Mouse (Mus musculus) T-cell, adult 2 months (primary cell): Measurements from ENCODE around the gene Rassf1.
A peak's percentile ranks its signal among the peaks of the same experiment; 100 is the strongest.

Experiments
- DNase-seq: peaks from one replicate; pipeline ENCODE4 v3.0.0; 2022; ENCODE audit warnings: low spot score

Rassf1 gene

DNA sequence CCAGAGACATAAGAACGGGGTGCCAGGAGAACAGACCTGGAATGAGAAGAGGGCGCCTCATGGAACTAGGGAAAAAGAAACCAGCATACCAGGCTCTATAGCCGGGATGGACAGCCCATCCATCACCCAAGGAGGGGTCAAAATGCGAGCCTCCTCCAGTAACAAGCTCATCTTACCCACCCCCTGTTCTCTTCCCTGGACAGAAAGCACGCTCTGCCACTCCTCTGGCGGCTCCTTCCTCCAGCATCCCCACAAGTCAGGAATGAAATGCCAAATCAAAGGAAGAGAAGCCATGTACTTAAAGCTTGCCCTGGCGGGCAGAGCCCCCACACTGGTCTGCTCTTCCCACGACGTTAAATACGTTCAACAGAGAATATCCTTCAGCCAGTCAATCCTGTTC is 10.3 kb upstream of the Rassf1 start:
- no peak for DNase-seq

- DNase-seq, result peak; percentile 95
Measured at GRCm38 (mm10) chr9:107541474-107542351, 9.6 kb upstream of the Rassf1 start, which contains the start of the genes Cyb561d2 and Nprl2. TSS of gene Cyb561d2 (minus strand) at chr9:107542193. TSS of gene Nprl2 (plus strand) at chr9:107542226.

DNA sequence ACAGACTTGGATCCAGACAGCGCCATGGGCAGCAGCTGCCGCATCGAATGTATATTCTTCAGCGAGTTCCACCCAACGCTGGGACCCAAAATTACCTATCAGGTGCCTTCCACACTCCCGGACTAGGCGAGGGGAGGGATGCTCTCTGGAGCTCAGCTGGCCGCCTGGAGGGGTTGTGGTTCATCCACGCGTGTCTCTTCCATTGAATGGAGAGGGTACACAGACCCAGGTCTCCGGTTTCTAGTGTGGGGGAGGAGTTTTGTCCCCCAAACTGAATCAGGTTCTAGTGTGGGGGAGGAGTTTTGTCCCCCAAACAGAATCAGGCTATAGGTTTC is 9.0 kb upstream of the Rassf1 start:
- no peak for DNase-seq

DNA sequence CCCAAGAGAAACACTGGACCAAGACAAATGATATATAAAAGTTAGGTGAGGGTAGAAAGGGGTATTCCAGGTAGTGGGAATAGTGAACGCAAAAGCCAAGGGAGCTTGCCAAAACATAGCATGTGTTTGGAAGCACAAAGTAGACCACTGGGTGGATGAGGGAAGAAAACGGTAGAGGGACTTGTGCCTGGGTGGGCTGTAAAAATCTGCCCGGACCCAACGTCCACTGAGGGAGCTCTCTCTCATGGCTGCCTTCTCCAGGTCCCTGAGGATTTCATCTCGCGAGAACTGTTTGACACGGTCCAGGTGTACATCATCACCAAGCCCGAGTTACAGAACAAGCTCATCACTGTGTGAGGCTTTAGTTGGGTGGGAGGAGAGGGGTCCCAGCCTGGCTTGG is 8.6 kb upstream of the Rassf1 start:
- DNase-seq, result no peak

DNA sequence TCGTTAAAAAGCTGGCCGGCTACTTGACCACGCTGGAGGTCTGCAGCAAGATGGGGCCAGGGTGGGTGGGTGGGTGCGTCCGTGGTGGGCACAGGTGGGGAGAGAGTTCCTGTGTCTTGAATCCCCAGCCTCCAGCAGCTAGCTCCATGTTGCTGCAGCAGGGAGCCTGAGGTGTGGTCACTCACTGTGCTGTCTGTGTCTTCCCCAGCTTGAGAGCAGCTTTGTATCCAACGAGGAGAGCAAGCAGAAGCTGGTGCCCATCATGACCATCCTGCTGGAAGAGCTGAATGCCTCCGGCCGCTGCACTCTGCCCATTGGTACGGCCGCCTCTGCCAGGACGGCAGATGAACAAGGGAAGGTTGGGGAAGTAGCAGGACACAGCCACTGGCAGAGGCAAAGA is 8.1 kb upstream of the Rassf1 start:
- DNase-seq, result no peak

DNA sequence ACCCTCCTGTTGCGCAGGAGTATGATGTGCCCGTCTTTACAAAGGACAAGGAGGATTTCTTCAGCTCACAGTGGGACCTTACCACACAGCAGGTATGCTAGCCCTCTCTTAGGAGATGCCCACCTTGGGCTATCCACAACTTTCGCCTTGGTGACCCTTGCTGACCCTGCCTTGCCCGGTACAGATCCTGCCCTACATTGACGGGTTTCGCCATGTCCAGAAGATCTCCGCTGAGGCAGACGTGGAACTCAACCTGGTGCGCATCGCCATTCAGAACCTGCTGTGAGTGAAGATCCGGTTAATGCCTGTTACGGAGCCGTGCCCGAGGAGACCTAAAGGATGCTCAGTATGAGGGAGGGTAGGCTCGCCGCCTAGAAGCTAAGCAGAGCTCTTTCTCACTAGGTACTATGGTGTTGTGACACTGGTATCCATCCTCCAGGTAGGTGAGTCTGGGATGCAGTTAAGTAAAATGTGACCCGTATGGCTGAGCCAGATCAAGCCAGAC is 7.1 kb upstream of the Rassf1 start:
- DNase-seq, result no peak

- DNase-seq, result no peak
Measured at GRCm38 (mm10) chr9:107544729-107545128, 6.6 kb upstream of the Rassf1 start.

GRCm38 (mm10) chr9:107545199-107545598 is 6.2 kb upstream of the Rassf1 start:
- no peak for DNase-seq

DNA sequence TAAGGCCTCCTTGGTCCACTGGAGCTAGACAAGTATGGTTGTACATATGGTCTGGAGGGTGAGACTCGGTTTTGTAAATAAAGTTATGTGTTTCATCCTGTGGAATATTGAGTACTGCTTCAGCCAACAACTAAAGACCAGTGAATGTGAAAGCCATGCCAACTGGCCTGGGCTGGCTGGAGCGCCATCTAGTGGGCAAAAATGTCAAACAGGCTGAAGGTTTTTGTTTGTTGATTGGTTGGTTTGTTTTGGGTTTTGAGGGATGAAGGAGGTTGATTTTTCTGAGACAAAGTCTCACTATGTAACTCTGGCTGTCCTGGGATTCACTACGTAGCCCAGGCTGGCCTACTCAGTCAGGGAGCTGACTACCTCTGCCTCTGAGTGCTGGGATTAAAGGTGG is 5.8 kb upstream of the Rassf1 start:
- peak; percentile 72 for DNase-seq

- DNase-seq, result peak; percentile 77
Measured at GRCm38 (mm10) chr9:107547026-107547425, 4.3 kb upstream of the Rassf1 start, which contains the start of gene Zmynd10. TSS of gene Zmynd10 (plus strand) at chr9:107547298.

DNA sequence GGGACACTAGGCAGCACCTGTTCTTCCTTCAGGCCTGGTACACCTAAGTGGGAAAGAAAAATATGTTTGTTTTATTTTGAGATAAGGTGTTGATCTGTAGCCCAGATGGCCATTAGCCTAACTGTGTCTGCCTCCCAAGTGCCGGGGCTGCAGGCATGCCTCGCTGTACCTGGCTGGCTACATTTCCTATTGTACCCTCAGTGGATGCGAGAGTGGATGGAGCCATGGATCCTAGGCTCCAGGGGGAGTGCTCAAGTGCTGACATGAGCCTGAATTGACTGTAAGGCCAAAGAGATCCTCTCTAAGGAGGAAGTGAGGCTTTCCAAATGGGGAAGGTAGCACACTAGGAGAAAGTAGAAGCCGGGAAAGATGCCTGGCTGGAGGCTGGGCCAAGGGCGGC is 3.4 kb upstream of the Rassf1 start:
- no peak for DNase-seq

DNA sequence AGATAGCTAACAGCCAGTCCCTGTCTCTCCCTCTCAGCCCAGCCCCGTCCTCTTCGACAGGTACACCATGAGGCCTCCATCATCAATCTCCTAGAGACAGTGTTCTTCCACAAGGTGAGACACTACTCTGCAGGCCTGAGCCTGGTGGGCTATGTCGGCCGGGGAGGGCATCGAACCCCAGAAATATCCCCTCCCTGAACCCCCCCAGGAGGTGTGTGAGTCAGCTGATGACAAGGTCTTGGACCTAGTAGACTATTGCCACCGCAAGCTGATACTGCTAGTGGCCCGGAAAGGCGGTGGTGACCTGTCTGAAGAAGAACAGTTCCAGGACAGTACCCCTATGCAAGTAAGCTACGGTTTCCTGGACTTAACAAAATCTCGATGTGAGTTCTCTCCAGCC is 2.5 kb upstream of the Rassf1 start:
- DNase-seq, result no peak

- no peak for DNase-seq
Measured at GRCm38 (mm10) chr9:107549297-107550074, 1.9 kb upstream of the Rassf1 start.

DNA sequence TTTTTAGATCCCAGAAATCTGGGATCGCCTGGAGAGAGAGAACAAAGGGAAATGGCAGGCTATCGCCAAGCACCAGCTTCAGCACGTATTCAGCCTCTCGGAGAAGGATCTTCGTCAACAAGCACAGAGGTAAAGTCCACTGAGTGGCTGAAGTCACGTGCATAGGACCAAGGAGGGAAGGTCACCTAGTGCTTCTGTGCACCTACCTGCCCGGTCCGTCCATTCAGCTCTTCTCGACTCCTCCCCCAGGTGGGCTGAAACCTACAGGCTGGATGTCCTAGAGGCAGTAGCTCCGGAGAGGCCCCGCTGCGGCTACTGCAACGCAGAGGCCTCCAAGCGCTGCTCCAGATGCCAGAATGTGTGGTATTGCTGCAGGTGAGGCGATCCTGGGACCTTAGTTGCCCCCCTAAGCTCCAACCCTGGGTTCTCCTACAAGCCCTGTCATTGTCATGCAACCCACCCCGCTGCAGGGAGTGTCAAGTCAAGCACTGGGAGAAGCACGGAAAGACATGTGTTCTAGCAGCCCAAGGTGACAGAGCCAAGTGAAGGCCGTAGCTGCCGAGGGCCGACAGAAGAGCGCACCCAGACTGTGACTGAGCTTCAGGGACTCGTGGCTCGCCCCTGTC is 751 bp upstream of the Rassf1 start:
- DNase-seq, result no peak

- no peak for DNase-seq
Measured at GRCm38 (mm10) chr9:107551890-107552355, 568 bp downstream of the Rassf1 start.

GRCm38 (mm10) chr9:107552690-107553393 is 1.5 kb downstream of the Rassf1 start:
- no peak for DNase-seq

- peak; percentile 41 for DNase-seq
Measured at GRCm38 (mm10) chr9:107553541-107554318, 2.4 kb downstream of the Rassf1 start.

- DNase-seq, result peak; percentile 98
Measured at GRCm38 (mm10) chr9:107554319-107554825, 3.0 kb downstream of the Rassf1 start.

DNA sequence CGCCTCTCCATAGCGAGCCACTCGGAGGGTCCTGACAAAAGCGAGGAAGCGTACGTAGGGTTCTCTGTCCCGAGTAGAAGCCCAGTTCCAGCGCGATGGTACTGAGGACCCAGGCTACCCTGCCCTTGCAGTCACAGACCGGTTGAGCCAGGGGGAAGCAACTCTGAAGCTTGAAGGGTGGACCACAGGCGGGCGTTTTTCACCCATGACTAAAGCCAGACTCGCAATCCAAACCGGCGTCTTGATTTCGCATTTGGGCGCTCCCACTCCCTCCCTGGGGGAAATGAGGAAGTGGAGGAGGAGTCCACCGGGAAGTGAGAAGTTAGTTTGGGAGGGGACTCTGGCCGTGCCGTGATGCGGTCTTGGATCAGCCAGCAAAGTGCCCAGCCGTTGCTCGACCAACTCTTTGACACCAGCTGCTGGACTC is 3.7 kb downstream of the Rassf1 start:
- DNase-seq, result no peak

- DNase-seq, result no peak
Measured at GRCm38 (mm10) chr9:107555701-107556100, 4.3 kb downstream of the Rassf1 start.

DNA sequence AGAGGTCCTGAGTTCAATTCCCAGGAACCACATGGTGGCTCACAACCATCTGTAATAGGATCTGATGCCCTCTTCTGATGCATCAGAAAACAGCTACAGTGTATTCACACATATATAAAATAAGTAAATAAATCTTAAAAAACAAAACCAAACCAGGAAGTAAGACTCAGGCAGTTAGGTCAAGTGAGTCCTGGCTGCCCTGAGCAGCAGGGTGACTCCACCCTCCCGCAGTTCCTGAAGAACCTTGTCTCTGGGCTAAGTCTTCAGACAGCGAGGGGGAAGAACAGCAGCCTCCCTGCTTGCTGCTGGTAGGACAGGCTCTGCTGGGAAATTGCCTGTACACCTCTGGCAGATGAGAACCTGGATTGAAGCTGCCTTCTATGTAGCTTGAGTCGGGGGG is 5.0 kb downstream of the Rassf1 start:
- DNase-seq, result no peak
